Mouse (Mus musculus) hindbrain, postnatal 0 days (tissue): Measurements from ENCODE around the gene Cnr2. TPM values are rescaled to one million over a fixed set of nuclear protein-coding genes. Genes with fewer than 3 reads are reported as not detected.

ENCODE experiments used
- ATAC-seq: fragments of 200-750 bp; cut with Nextera tagmentation; 2 replicates; pipeline ENCODE4 v1.8.0; 2017; ENCODE audit warnings: mild to moderate bottlenecking, moderate TSS enrichment, moderate library complexity
- DNase-seq: peaks from one replicate; pipeline ENCODE4 v3.0.0-alpha.2; 2015; ENCODE audit warnings: low spot score
- H3K27ac ChIP-seq: fragments of 300-500 bp; sonication (generic); 2 replicates; pipeline ENCODE4 v1.5.1; 2014; ENCODE audit warnings: mild to moderate bottlenecking
- H3K27me3 ChIP-seq: fragments of 300-500 bp; sonication (generic); 2 replicates; pipeline ENCODE4 v1.6.1; 2014; ENCODE audit warnings: low read length, mixed read lengths; ENCODE audit not compliant: insufficient read depth
- H3K36me3 ChIP-seq: fragments of 300-500 bp; sonication (generic); 2 replicates; pipeline ENCODE4 v1.6.1; 2014; ENCODE audit warnings: low read length, mixed read lengths; ENCODE audit not compliant: insufficient read depth
- H3K4me1 ChIP-seq: fragments of 300-500 bp; sonication (generic); 2 replicates; pipeline ENCODE4 v1.6.1; 2014; ENCODE audit warnings: antibody characterized with exemption, low read length, mixed read lengths; ENCODE audit not compliant: insufficient read depth
- H3K4me2 ChIP-seq: fragments of 300-500 bp; sonication (generic); 2 replicates; pipeline ENCODE4 v1.6.1; 2014; ENCODE audit warnings: low read depth, mild to moderate bottlenecking, low read length, moderate library complexity, mixed read lengths
- H3K4me3 ChIP-seq: fragments of 300-500 bp; sonication (generic); 2 replicates; pipeline ENCODE4 v1.5.1; 2014; ENCODE audit warnings: low read length
- H3K9ac ChIP-seq: fragments of 300-500 bp; sonication (generic); replicated peaks from 2 replicates; pipeline ENCODE4 v1.6.1; 2014; ENCODE audit warnings: mild to moderate bottlenecking, low read length, moderate library complexity, mixed read lengths
- H3K9me3 ChIP-seq: fragments of 300-500 bp; sonication (generic); 2 replicates; pipeline ENCODE4 v1.6.1; 2016; ENCODE audit warnings: low read length, mixed read lengths
- CTCF ChIP-seq: IDR thresholded peaks from 2 replicates; pipeline ENCODE4 v1.5.1; 2016; ENCODE audit warnings: antibody characterized with exemption, control low read depth, low read depth
- WGBS: fragments of 180-500 bp; shearing (Covaris S2); extraction: QIAGEN DNeasy Blood & Tissue Kit; methylation state at CpG from one replicate; pipeline ENCODE4 v1.1.7; 2014; 5-methylcytosine and 5-hydroxymethylcytosine counted together
- polyA plus RNA-seq: library from polyadenylated mRNA; unstranded; fragments of >200 nt; fragmentation: Nextera tagmentation; extraction: Ambion mirVana; gene quantifications from 2 replicates; pipeline ENCODE4 v1.2.1, GENCODE M21; 2015
- total RNA-seq: library from RNA; depleted of rRNA; stranded (reverse); fragments of >200 nt; gene quantifications from 2 replicates; pipeline ENCODE4 v1.2.3, GENCODE M21; 2014

The Cnr2 gene
- total and polyA plus RNA-seq, 2 experiments from 2014 or later = 0.04 to 0.58 TPM

DNA sequence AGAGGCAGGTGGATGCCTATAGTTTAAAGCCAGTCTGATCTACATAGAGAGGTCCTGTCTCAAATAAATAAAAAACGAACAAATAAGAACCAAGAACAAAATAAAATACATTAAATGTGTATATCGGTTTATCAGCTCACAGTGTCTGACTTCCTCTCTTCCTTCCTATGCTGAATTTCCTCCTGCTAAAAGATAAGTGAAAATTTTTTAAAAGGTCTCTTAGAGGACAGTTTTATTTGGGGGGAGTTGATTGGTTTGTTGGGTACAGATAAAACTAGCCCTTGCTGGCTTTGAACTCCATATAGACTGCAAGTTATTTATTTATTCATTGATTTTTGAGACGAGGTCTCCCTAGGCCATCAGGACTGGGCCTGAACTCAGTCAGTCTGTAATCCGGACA, 18.2 kb downstream of the Cnr2 start:
- H3K9ac ChIP-seq = no peak overlapping the region
- ATAC-seq = no peak
- 77% methylated on average over 4 of the region's 4 CpGs for WGBS
- TF ChIP-seq CTCF = no peak
- no peak overlapping the region for H3K4me2 ChIP-seq
- DNase-seq = no peak
- H3K4me3 ChIP-seq = no peak overlapping the region
- no peaks in the 10 kb centered on the region for H3K9me3 ChIP-seq
- no peaks in the 10 kb centered on the region for H3K36me3 ChIP-seq
- no peak overlapping the region for H3K27ac ChIP-seq
- H3K4me1 ChIP-seq = no peaks in the 10 kb centered on the region
- H3K27me3 ChIP-seq = no peaks in the 10 kb centered on the region

DNA sequence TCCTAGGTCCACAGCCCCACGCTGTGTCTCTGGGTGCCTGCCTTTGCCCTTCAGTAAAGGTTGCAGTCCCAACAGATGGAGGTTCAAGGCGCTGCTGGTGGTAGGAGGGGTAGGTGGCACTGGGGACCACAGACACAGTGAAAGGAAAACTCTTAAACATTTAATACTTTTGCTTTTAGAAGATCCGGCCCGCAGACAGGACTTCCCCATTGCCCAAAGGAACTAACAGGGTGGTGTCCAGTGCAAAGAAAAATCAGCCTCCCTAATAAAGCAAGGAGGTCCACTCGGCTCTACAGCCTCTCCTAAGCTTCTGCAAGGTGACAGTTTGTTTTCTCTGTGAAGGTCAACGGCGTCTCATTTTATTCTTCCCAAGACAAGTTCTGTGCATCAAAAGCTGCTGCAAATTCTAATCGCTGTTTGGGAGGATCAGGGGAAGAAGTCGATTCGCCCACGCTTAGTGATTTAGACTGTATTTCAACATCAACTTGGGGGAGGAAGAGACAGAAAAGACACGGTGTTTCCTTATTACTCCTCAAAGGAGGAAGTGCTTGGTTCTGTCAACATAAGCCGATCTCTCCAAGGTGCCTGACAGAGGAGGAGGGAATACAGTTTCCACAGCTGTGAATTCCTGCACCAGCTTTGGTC, 23.6 kb downstream of the Cnr2 start:
- H3K9ac ChIP-seq = no peak overlapping the region
- ATAC-seq (no peak), DNase-seq (no peak)
- H3K4me3 ChIP-seq = no peak overlapping the region
- H3K27ac ChIP-seq = no peak overlapping the region
- TF ChIP-seq CTCF = no peak
- 90% methylated on average over 13 of the region's 13 CpGs for WGBS
- H3K9me3 ChIP-seq = no peaks in the 10 kb centered on the region
- no peaks in the 10 kb centered on the region for H3K27me3 ChIP-seq
- peaks cover 5% of the 10 kb centered on the region; the same call in 1 of the 2 replicates for H3K4me1 ChIP-seq
- H3K4me2 ChIP-seq = no peak overlapping the region
- no peaks in the 10 kb centered on the region for H3K36me3 ChIP-seq

DNA sequence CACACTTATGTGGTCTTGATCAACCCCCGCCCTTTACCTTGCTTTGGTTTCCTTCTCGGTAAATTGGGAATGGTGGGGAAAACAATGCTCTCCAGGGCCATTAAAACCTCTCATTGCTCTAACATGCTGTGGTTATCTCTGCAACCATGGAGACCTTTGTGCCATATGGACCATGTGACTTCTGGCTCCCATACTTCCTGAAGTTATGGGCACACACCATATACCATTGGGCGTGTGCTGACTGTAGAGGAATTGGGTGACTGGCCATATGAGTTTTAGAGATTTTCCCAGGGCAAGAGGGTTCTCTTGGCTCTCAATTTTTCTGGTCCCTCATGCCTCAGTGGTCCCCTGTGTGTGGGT, 24.1 kb downstream of the Cnr2 start:
- WGBS = 93% methylated on average over 3 of the region's 3 CpGs
- ATAC-seq = no peak

DNA sequence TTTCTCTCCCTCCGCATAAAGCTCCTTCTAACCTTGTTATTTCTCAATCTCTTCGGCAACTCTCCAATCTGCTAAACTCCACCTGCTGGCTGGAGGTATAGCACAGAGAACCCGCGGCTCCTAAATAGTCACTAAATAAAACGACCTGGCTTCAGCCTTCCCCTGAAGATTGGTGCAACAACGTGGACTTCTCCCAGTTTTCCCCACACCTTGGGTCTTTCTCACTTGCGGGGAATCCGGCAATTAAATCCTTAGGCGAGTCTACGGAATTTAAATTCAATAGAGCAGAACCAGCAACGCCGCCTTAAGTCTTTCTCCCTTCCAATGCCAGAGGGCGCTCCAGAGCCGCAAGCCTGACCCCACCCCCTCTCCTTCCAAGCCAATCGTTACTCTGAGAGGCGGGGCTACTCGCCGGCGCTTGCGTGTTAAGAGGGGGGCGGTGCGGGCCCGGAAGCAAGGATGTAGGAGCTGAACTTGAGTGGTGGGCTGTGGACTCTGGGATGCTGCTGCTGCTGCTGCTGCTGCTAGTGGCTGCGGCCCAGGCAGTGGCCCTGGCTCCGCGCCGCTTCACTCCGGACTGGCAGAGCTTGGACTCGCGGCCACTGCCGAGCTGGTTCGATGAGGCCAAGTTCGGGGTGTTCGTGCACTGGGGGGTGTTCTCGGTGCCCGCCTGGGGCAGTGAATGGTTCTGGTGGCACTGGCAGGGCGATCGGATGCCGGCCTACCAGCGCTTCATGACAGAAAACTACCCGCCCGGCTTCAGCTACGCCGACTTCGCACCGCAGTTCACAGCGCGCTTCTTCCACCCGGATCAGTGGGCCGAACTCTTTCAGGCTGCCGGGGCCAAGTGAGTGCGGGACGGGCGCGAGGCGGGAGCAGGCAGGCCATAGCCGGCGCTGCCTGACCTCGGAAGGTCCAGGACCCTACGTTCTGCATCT, 25.4 kb downstream of the Cnr2 start, which contains the start of gene Fuca1:
Fuca1 (plus strand) TSS at position 432 of the 938 bp plus-strand sequence.
- Histone ChIP-seq H3K9me3 (no peaks in the 10 kb centered on the region), H3K4me3 (peak within 1 kb of the TSS; percentile 51), H3K27ac (peak within 1 kb of the TSS; percentile 80), H3K9ac (peak within 1 kb of the TSS; percentile 62), H3K4me2 (peak within 1 kb of the TSS; percentile 88), H3K36me3 (peaks cover 1% of the 10 kb centered on the region; the same call in 1 of the 2 replicates), H3K4me1 (peaks cover 5% of the 10 kb centered on the region; the same call in 1 of the 2 replicates), H3K27me3 (no peaks in the 10 kb centered on the region)
- DNase-seq (peak; percentile 98), ATAC-seq (peak; percentile 99)
- 2% methylated on average over 60 of the region's 60 CpGs for WGBS
- peak; percentile 76 for TF ChIP-seq CTCF

More for the DNA sequence above, 24.1 kb downstream of the Cnr2 start:
- Histone ChIP-seq H3K9me3 (no peaks in the 10 kb centered on the region), H3K4me3 (no peak overlapping the region), H3K36me3 (no peaks in the 10 kb centered on the region), H3K27ac (no peak overlapping the region), H3K27me3 (no peaks in the 10 kb centered on the region), H3K9ac (no peak overlapping the region), H3K4me1 (peaks cover 5% of the 10 kb centered on the region; the same call in 1 of the 2 replicates), H3K4me2 (no peak overlapping the region)
- no peak for DNase-seq
- no peak for TF ChIP-seq CTCF

DNA sequence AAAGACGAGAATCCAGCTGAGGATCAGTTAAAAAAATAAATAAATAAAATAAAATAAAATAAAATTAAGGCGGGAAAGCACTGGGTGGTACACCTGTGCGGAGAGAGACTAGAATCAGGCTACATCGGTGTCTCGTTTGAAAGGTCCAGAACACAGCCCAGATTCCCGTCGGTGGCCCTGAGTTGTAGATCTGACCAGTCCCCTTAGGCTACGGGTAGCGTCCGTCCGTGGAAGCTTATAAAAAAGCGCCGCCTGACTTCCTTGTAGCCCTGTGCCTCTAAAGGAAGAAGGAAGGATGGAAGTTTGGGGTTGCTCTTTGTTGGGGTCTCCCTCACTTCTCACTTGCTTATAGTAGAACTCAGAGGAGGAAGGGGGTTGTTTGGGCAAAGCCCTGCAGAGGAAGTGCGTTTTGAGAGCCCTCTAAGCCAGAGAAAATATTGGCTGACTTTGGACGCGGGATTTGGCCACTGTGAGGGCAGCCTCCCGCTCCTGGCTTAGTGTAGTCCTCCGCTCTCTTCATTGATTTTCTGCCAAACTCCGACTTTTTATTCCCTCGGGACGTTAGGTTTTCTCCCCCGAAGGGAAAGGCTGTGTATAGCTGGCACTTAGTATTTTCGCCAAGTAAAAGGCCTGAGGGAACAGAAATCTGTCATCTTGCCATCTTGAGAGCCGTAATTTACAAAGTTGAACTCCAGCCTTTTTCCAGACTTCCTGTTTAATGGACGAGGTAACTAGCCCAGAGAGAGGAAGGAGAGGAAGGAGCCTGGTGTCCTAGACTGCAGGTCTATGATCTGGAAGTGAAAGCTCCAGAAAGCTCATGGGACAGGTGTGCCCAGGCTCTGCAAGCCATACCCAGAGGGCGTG, 26.3 kb downstream of the Cnr2 start:
- ATAC-seq (no peak), DNase-seq (peak; percentile 62)
- H3K36me3 ChIP-seq = peaks cover 7% of the 10 kb centered on the region; the same call in 1 of the 2 replicates
- no peaks in the 10 kb centered on the region for H3K27me3 ChIP-seq
- H3K4me3 ChIP-seq = peak overlapping the region; percentile 51
- no peak for TF ChIP-seq CTCF
- H3K27ac ChIP-seq = peak overlapping the region; percentile 80
- peak overlapping the region; percentile 62 for H3K9ac ChIP-seq
- H3K9me3 ChIP-seq = no peaks in the 10 kb centered on the region
- WGBS = 3% methylated on average over 26 of the region's 26 CpGs
- H3K4me2 ChIP-seq = peak overlapping the region; percentile 88
- peaks cover 5% of the 10 kb centered on the region; the same call in 1 of the 2 replicates for H3K4me1 ChIP-seq

DNA sequence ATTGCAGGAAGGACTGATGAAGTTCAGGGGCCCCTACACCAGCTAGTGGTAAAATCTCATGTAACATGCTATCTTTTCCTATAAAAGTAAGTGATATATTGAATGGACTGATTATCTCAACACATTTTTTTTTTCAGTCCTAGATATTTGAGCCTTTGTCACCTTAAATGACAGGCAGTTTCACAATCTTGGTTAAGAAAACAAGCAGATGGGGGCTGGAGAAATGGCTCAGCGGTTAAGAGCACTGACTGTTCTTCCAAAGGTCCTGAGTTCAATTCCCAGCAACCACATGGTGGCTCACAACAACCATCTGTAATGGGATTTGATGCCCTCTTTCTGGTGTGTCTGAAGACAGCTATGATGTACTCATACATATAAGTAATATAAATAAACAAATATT, 27.0 kb downstream of the Cnr2 start:
- no peaks in the 10 kb centered on the region for H3K27me3 ChIP-seq
- H3K4me3 ChIP-seq = peak overlapping the region; percentile 51; the same call in 1 of the 2 replicates
- TF ChIP-seq CTCF = no peak
- H3K4me1 ChIP-seq = peaks cover 5% of the 10 kb centered on the region; the same call in 1 of the 2 replicates
- DNase-seq (no peak), ATAC-seq (no peak)
- H3K36me3 ChIP-seq = peaks cover 7% of the 10 kb centered on the region; the same call in 1 of the 2 replicates
- 0 out of 2 replicates have a peak overlapping the region, but pooled peaks have one; percentile 80 for H3K27ac ChIP-seq
- no peak overlapping the region for H3K9ac ChIP-seq
- 82% methylated on average over 1 of the region's 1 CpGs for WGBS
- peak overlapping the region; percentile 88 for H3K4me2 ChIP-seq
- H3K9me3 ChIP-seq = no peaks in the 10 kb centered on the region
